Mouse (Mus musculus) 3T3-L1 (cell line): ENCODE data around the gene Asns.

Experiments used
- DNase-seq: peaks from one replicate; pipeline ENCODE4 v3.0.0-alpha.2; 2015; ENCODE audit warnings: low read depth, low spot score

Asns gene

DNA sequence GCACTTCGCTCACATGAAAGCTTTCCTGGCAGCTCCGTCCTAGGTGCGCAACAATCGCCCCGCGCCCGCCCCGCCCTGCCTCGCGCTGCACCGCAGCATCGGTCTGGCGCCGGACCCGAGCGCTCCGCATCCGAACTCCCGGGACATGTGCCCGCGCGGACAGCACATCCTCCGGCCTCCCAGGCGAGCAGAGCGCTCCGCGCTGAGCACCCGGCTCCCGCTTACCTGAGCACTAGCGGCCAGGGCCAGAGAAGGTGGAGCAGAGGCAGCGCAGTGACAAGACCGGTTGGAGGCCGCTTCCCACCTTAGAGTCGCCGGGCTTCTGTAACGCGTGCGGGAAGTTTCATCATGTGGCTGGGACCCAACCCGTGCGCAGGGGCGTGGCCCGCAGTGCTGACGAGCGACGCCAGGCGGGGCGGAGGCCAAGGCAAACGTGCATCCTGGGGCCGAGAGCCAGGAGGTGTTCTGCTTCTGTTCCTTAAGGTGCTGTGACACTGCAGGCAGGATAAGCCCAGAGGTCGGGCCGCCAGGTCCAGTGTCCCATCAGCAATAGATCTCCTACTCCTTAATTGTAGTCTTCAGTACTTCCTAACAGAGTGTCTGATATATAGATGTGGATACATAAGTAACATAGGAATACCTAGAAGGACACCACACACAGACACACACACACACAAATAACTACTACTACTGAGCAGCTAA, at the start of gene Asns:
TSS of gene Asns (minus strand) at position 371 of the 702 bp plus-strand sequence.
- DNase-seq = peak; percentile 91

DNA sequence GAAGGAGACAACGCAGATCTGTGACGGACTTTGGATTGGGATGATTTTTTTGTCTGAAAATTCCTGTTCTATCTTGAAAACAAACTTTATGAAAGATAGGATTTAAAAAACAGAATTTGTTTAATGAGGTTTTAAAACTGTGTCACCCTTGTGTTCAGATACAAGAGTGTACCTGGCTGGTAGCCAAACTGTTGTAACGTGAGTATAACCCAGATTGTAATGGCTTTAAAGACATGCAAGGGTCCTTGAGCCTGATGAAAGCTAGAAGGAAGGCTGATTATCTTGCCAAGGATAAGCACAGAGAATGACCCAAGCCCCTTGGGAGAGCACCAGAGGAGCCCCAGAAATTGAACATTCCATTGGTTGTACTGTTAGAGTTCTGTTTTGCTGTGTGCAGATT, 48.7 kb upstream of the Asns start:
- no peak for DNase-seq

DNA sequence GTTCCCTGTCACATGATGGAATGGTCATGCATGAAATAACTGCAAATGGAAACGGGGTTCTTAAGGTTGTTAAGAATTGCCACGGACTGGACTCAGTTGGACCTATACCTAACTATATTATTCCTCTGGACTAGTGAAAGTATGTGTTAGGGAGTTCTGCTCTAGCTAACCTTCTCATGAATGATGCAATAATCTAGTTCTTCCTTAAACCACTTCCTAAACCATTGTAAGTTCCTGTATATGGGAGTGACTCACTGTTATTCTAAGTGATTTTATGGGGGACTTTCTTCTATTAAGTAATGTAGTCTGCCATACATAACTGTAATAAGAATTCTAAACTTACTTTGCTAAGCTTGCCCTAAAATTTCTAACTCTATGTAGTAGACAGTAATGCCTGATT, 44.8 kb upstream of the Asns start:
- DNase-seq = no peak

DNA sequence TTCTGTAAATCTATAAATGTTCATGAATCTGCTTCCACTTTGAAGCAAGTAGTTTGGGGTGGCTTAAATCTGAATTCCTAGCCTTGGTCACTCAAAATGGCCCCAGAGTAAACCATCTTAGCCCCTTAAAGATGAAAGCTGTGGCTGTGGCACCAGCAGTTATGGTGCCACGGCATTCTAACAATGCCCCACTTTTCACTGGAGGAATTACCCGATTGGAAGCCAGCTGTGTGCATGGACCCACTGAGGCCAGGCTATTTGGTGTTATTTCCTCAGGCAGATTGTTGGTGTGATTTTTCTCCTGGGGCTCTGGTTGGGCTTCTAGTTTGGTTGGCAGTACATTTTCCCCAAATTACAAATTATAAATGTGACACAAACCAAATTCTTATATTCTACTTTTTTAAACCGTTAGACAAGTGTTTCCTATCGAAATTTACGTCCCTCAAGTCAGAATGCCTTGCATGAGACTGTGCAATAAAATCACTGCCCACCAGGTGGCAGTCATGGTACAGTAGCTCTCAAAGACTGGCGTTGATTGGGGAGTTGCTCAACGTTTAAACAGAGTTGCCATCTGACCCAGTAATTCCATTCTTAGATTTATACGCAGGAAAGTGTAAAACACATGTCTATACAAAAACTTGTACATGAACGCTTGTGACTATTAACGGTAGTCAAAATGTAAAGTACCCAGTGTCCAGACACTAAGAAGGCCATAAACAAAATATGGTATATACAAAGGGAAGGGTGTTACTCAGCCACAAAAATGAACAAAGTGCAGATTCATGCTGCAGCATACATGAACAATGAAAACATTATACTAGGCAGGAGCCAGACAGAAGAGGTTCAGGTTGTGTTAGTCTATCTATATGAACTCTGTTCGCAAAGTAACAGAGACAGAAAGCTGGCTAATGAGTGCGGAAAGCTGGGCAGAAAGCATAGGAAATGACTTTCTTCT, 40.0 kb upstream of the Asns start:
- peak; percentile 96 for DNase-seq

DNA sequence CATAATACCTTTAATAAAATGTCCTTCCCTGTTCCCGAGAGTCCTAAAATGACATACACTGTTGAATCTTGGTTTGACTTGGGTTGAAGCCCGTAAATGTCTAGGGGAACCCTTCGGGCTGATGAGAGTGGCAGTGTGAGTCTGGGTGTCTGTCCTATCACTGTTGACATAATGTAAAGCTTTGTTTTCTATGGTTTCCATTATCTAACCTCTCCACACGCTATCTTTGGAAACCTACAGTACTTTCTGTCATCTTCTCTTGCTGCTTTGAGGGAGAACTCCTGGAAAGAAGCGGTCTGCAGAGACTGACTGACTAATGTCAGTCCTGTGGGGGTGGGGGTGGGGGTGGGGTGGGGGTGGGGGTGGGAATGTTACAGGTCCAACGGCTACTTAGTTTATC, 39.0 kb upstream of the Asns start:
- no peak for DNase-seq

DNA sequence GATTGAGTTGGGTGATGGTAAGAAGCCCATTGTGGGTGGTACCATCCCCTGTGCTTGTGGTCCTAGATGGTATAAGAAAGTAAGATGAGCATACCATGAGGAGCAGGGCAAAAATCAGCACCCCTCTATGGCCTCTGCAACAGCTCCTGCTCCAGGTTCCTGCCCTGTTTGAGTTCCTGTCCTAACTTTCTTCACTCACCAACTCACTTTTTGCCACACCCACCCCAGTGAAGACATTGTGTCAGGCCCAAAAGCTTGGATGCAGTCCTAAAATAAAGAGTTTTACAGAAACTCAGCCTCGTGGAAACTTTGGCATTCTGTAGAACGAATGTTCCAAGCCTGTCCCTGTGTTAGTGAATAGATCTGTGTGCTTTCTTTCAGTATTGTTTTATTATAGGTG, 36.1 kb upstream of the Asns start:
- DNase-seq = no peak

DNA sequence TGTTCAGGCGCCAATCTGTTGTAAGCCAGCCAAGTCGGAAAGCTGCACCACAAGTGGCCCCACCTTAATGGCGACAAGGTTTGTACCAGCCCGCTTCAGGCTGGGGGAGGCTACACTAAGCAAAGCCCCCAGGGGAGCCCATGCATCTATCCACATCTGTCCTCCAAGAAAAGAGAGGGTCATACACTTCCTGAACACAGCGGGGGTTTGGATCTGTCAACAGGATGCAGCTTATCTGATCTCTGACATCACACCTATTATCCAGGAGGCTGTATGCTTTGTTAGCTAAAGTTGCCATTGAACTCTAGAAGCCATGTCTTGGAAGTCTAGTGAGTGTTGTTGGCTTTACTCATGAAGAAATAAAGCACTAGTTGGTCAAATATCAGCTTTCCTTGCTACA, 35.2 kb upstream of the Asns start:
- no peak for DNase-seq

DNA sequence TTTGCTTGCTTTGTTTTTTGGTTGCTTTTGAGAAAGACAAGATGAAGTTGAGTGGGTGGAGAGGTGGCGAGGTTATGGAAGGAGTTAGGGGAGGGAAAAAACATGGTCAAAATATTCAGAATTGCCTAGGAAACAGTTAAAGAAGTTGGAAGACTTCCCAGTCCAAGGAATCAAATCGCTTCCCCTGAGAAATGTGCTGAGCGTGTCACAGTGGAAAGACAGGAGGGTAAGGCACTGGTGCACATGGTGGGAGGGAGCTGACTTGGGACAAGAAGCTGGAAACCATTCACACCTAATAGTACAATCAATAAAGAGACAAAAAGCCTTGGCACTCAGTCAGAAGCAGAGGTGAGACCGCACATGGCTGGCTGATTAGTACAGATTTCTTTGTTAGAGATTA, 23.2 kb upstream of the Asns start:
- DNase-seq = no peak

DNA sequence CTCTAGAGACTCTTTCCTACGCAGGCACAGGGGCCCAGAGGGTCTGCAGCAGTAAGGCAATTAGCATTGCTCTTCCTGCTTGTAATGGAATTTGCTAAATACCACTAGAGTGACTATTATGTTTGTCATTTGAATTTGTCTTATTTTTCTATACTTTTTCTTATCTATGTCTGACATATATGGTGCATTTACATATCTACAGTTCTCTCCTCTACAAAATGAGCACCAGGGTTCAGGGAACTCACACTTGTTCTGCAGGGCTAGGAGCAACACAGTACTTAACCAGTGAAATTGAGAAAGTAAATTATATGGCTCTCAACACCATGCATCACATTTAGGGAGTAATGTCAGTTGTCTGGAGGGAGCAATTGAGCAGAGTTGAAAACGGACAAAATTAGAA, 21.2 kb upstream of the Asns start:
- DNase-seq = no peak

DNA sequence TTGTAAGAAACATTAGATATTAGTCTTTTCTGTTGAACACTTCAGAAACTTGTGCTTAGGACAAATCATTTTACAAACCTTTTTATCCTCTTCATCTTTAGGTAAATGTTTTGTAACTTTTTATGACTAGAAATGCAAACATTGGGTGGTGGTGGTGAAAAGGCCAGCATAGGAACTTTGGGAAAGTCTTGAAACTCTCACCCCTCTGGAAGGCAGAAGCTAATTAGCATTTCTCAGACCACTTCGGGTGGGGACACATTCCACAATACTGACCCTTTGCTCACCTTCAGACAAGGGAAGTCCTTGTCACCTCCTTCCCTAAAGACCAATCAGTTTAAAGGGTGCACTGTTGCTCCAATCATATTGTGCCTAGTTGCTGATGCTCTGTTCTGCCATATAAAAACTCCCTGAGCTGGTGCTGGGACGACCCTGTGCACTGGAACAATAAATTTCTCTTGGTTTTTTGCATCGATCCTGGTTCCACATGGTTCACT, 18.8 kb upstream of the Asns start:
- no peak for DNase-seq

DNA sequence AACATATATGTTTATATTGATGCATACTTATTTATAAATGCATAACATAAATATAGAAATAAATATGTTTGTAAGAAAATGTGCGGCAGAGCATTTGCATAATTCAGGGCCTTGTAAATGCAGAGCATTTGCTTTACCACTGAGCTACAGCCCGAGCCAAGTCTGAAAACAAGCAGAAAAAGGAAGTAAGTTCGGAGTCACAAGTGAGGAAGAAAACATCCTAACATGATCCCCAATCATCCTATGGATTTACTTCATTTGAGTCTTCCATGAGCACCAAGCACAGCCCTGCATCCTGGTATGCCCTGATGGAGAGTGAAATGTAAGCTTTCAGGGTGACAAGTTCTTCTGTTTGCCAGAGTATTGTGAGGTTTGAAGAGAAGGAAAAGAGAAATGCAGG, 15.2 kb upstream of the Asns start:
- DNase-seq = no peak

DNA sequence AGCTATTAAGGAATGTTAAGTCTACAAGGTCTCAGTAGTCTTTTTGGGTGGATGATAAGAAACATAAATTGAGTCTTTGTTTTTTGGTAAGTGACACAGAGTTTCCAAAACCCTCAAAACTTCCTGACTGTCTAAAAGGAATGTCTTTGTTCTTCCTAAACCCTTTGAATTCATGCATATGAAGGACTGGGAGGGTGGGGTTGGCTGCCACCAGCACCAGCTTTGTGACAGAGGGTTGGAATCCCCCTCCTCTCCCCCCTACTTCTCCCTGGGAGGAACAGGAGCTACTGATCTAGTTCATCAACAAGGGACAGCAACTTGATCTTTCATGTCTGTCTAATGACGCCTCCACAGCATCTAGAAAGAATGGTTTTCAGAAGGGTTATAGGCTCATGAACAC, 13.7 kb upstream of the Asns start:
- DNase-seq = no peak

DNA sequence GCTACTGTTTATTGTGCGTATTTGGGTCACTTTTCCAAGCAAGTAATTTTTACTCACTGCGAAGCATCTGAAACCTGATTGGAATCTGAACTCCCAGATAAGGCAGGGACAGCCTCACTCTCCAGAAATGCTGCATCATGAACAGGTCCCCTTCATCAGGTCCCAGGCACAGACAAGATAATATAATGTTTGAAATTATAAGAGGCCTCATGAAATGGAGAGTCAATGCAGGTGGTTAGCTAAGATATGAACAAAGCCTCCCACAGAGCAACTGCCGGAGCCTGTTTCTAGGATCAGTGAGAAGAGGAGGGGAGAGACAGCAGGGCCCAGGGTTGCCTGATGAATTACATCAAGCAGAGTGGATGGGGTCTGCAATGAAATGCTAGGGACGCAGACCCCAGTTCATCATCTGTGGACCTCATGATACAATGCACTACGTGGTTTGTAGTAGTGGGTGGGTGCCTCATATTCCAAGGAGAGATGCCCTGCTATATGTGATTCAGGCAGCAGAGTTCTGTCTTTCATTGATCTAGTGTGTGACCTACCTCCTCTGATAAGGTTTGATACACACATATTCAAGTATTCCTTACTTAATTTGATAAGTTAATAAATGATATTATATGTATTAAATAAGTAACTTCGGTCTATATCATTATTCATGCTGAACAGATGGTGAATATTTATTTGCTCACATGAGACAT, 5.1 kb upstream of the Asns start:
- DNase-seq = no peak

DNA sequence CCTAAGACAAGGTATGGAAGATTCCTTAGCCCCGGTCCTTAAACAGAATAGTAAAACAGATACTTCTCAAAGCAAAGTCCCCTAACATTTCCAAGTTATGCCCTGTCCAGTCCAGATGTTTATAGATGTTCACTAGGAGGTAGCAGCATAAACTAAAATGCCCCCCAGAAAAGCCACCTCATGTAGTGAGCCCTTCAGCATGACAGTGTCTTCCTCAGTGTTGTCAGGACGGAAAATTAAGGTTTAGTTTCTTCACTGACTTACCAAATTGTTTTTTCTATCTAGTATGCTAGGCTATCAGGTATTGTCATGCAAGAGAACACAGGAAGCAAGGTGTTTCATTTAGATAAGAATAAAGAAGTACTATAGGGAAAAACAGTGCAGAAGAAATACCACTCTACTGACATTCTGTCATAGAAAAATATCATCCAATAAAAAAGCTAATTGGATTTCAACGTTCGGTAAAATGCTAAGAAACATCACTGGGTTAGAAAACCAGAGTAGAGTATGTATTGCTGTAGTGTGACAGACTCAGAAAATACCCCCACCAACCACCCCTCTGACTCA, 4.1 kb upstream of the Asns start:
- DNase-seq = no peak

DNA sequence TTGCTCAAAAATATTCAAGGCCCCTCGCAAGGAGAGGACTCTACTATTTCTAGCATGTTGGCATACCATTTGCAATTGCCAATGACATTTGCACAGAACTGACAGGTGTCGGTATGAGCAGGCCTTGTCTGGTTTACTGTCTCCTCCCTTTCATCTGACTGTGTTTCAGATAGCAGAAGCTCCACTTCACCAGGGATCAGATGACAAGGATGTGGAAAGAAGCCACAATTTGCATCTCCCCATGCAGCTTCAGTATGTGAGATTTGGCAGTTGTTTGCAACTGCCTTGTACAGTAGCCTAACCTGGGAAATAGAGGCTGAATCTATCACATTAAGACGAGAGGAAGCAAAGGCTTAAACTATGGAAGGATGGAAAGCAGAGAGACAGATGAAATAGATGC, 3.6 kb upstream of the Asns start:
- DNase-seq = no peak

DNA sequence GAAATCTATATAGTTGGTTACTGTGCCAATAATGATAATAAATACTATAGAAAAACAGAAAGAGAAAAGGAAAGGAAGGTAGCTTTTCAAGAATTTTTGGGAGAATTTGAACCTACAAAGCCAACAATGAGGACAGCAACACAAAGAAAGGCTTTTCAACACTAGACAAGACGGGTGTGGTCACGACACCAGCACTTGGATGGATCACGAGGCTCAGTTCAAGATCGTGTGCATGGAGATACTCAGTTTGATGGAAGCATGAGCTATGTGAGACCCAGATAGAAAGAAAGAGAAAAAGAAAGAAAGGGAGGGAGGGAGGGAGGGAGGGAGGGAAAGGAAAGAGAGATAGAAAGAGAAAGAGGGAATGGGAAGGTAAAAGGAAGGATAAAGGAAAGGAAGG, 2.8 kb upstream of the Asns start:
- no peak for DNase-seq

DNA sequence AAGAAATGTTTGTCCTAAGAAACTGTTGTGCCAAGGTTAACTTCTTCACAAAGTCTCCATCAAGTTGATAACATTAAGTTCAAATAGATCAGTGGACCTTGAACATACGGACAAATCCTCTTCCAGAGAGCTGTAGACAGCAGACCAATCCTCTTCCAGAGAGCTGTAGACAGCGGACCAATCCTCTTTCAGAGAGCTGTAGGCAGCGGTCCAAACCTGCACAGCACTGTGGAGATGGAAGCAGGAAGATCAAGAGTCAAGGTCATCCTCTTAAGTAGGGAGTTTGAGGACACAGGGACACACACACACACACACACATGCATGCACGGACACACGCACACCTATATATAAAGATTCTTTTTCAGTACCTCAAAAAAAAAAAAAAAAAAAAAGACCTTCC, 612 bp upstream of the Asns start:
- no peak for DNase-seq

DNA sequence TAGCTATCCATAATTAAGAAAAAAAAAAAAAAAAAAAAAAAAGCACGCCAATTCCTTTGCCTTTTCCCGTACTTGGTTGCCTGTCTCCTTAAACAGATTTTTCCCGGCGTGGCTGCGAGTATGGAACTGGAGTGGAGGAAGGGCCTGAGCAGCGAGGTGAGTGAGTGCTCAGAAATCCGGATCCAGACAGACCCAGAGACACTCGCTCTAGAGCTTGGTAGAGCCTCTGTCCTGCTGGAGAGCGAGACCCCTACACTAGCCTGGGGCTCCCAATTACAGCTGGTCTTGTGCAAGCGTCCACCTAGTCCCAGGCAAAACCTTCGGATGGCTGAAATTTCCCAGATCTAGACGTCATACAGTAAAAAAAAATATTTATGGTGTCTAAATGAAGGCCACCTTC, 603 bp downstream of the Asns start:
- DNase-seq = peak; percentile 73

DNA sequence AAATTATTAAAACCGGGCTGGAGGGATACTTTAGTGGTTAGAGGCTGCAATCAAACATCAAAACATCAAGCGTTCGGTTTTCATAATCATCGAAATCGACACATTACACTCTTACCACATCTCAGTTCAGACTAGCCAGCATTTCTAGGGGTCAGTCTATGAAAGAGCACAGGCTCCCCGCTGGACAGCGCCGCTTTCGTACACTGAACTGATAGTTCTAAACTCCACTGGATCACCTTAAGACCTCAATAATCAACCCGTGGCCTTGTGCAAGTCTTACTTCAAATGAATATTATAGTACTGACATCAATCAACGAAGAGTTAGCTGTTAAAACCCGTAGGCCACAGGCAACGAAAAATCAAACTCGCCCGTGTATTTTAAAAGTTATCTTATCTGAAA, 1.0 kb downstream of the Asns start:
- peak; percentile 64 for DNase-seq

DNA sequence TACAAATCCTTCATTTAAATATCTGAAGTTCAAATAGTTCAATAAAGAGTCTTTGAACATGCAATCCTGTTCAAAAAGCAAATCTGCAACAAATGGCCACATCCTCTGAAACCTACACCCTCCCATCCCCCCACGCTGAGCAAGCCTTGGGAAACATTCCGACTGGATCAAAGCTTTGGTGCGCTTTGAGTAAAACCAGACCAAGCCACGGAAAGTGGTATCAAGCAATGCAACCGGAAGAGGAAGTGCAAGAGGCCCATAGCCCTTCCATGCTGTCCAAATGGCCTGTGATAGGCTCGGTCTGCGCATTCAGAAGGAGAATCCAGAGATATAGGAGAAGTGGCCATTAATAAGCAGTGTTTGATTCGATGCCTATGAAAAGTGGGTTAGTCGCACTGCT, 2.6 kb downstream of the Asns start:
- no peak for DNase-seq

DNA sequence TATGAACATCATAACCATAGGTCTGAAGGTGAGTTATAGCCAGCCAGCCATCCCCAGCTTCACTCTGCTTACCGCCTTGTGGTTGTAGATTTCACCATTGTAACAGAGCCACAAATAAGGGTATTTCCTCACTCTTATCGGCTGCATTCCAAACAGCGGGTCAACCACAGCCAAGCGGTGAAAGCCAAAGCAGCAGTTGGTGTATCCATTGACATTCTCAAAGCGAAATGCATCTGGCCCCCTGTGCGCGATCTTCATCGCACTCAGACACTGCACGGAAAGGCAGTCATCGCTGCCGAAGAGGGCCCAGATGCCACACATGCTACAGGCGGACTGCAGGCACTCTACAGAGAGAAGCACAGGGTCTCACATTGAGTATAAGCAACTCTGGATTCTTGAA, 3.9 kb downstream of the Asns start:
- no peak for DNase-seq

DNA sequence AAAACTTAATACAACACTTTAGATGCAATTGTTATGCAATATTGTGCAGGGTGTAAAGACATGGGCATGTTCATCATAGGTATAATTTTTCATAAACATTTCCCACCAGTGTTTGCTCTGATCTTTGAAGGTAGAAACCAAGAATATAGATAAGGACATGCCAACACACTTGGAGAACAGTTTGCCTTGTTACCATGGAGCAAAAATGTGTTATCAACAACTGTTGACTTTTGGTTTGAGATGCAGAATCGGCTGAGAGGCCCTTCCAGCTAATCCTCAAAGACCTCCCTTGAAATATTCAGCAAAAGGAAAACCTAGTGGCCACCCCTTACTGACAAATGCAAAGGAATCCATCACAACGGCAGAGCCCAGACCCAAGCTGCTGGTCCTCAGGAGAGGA, 7.0 kb downstream of the Asns start:
- no peak for DNase-seq
